Mouse (Mus musculus): Measurements from ENCODE around the gene Orai3. TPM values are rescaled to one million over a fixed set of nuclear protein-coding genes. Genes with fewer than 3 reads are reported as not detected.

Orai3 gene
- total RNA-seq, 2 experiments from 2014 or later = 10.1 to 11.7 TPM

GRCm38 (mm10) chr7:127823236-127824171 is 53.9 kb downstream of the Orai3 start:
- H3K27ac ChIP-seq = peak overlapping the region; percentile 71
- peak overlapping the region; percentile 71 for H3K4me3 ChIP-seq
- TF ChIP-seq CTCF (IDR thresholded peaks at IDR 0.05) = no peak
- intact Hi-C loops (cut with DNase I) = no loop called here
- DNase-seq = no peak

- peak within 1 kb of the TSS; percentile 71 for H3K27ac ChIP-seq
- TF ChIP-seq CTCF (IDR thresholded peaks at IDR 0.05) = no peak
- intact Hi-C loops (cut with DNase I) = no loop called here
- peak; percentile 63 for DNase-seq
- peak within 1 kb of the TSS; percentile 71 for H3K4me3 ChIP-seq
Observed at GRCm38 (mm10) chr7:127824176-127824871, 54.7 kb downstream of the Orai3 start, which contains the start of the genes Stx4a and Stx1b. Gene Stx4a (plus strand): TSS chr7:127824294. Gene Stx1b (minus strand): TSS chr7:127824549.

Other genes with a start within 250 kb of the Orai3 start
- gene Tmem265, start 208.4 kb upstream of the Orai3 start, total RNA-seq (2021) = not detected
- gene Phkg2, start 196.5 kb upstream of the Orai3 start, total RNA-seq (2021) = 10 to 100 TPM in 1 of 2 experiments, 1 to 10 TPM in 1; 8.3 to 10.8 TPM
- 1 to 10 TPM; 1.7 to 2.4 TPM for gene Ccdc189, start 181.2 kb upstream of the Orai3 start, total RNA-seq (2021)
- gene Rnf40, start 181.0 kb upstream of the Orai3 start, total RNA-seq (2021) = 10 to 100 TPM; 33.3 to 34.6 TPM
- gene Zfp629, start 154.0 kb upstream of the Orai3 start, total RNA-seq (2021) = 1 to 10 TPM; 9.3 TPM
- 10 to 100 TPM; 26.7 to 32.9 TPM for gene Bcl7c, start 60.9 kb upstream of the Orai3 start, total RNA-seq (2021)
- 10 to 100 TPM; 16.8 to 18.1 TPM for gene Ctf1, start 57.1 kb upstream of the Orai3 start, total RNA-seq (2021)
- gene Ctf2, start 37.6 kb upstream of the Orai3 start, total RNA-seq (2021) = not detected
- 1 to 10 TPM; 1.2 to 2.0 TPM for gene Fbxl19, start 25.3 kb upstream of the Orai3 start, total RNA-seq (2021)
- 10 to 100 TPM; 15.3 to 20.8 TPM for gene Setd1a, start 6.9 kb downstream of the Orai3 start, total RNA-seq (2021)
- 1 to 10 TPM; 1.9 to 2.1 TPM for gene Gm49388, start 15.8 kb downstream of the Orai3 start, total RNA-seq (2021)
- gene Hsd3b7, start 30.8 kb downstream of the Orai3 start, total RNA-seq (2021) = 1 to 10 TPM; 4.7 to 6.2 TPM
- 10 to 100 TPM; 55.4 to 59.0 TPM for gene Stx4a, start 54.5 kb downstream of the Orai3 start, total RNA-seq (2021)
- gene Stx1b, start 54.7 kb downstream of the Orai3 start, total RNA-seq (2021) = 1 to 10 TPM; 1.0 TPM
- 10 to 100 TPM; 11.8 to 15.4 TPM for gene Zfp646, start 106.4 kb downstream of the Orai3 start, total RNA-seq (2021)
- 1 to 10 TPM; 3.3 to 5.0 TPM for gene Zfp668, start 107.0 kb downstream of the Orai3 start, total RNA-seq (2021)
- 1 to 10 TPM; 1.2 to 2.0 TPM for gene Prss53, start 121.2 kb downstream of the Orai3 start, total RNA-seq (2021)
- gene Gm21974, start 125.6 kb downstream of the Orai3 start, total RNA-seq (2021) = not detected
- gene Vkorc1, start 125.8 kb downstream of the Orai3 start, total RNA-seq (2021) = 10 to 100 TPM in 1 of 2 experiments, 1 to 10 TPM in 1; 9.2 to 12.6 TPM
- gene Bckdk, start 134.3 kb downstream of the Orai3 start, total RNA-seq (2021) = 100 to 1,000 TPM; 169 to 177 TPM
- gene Kat8, start 142.7 kb downstream of the Orai3 start, total RNA-seq (2021) = 10 to 100 TPM; 24.3 to 26.6 TPM
- not detected for gene Prss8, start 160.3 kb downstream of the Orai3 start, total RNA-seq (2021)
- 1 to 10 TPM; 6.0 to 7.1 TPM for gene Prss36, start 176.9 kb downstream of the Orai3 start, total RNA-seq (2021)
- 10 to 100 TPM; 77.8 to 99.5 TPM for gene Fus, start 197.6 kb downstream of the Orai3 start, total RNA-seq (2021)
- gene Pycard, start 224.1 kb downstream of the Orai3 start, total RNA-seq (2021) = under 1 TPM; 0.38 to 0.89 TPM
- gene Trim72, start 234.1 kb downstream of the Orai3 start, total RNA-seq (2021) = 100 to 1,000 TPM; 186 to 238 TPM